Mouse (Mus musculus): ENCODE results near the gene Ramp3.

Ramp3 gene

GRCm38 (mm10) chr11:6670826-6671225 is 12.5 kb downstream of the Ramp3 start:
- DNase-seq (ENCODE audit: low spot score in 2 of 2) = no peak

GRCm38 (mm10) chr11:6674701-6675100 is 16.4 kb downstream of the Ramp3 start:
- DNase-seq (ENCODE audit: low spot score in 2 of 2) = no peak

- DNase-seq (ENCODE audit: low spot score in 2 of 2) = no peak
These were observed 17.1 kb downstream of the Ramp3 start for GRCm38 (mm10) chr11:6675402-6675801.

- no peak for DNase-seq (ENCODE audit: low spot score in 2 of 2)
These were observed 18.3 kb downstream of the Ramp3 start for GRCm38 (mm10) chr11:6676641-6677040.

- DNase-seq (ENCODE audit: low spot score in 2 of 2) = no peak
These were observed 19.2 kb downstream of the Ramp3 start for GRCm38 (mm10) chr11:6677530-6677929.

- peak in 1 of 2 experiments; percentile 29 for DNase-seq (ENCODE audit: low spot score in 2 of 2)
These were observed 21.5 kb downstream of the Ramp3 start for GRCm38 (mm10) chr11:6679694-6680396.

- peak in 1 of 2 experiments; percentile 30 for DNase-seq (ENCODE audit: low spot score in 2 of 2)
These were observed 22.1 kb downstream of the Ramp3 start for GRCm38 (mm10) chr11:6680397-6680818.

GRCm38 (mm10) chr11:6684741-6685140 is 26.4 kb downstream of the Ramp3 start:
- DNase-seq (ENCODE audit: low spot score in 2 of 2) = no peak

GRCm38 (mm10) chr11:6688888-6689287 is 30.6 kb downstream of the Ramp3 start:
- no peak for DNase-seq (ENCODE audit: low spot score in 2 of 2)

- no peak for DNase-seq (ENCODE audit: low spot score in 2 of 2)
These were observed 34.0 kb downstream of the Ramp3 start for GRCm38 (mm10) chr11:6692341-6692740.

GRCm38 (mm10) chr11:6694114-6694513 is 35.8 kb downstream of the Ramp3 start:
- DNase-seq (ENCODE audit: low spot score in 2 of 2) = no peak

- no peak for DNase-seq (ENCODE audit: low spot score in 2 of 2)
These were observed 36.9 kb downstream of the Ramp3 start for GRCm38 (mm10) chr11:6695176-6695575.

GRCm38 (mm10) chr11:6696551-6696950 is 38.2 kb downstream of the Ramp3 start:
- no peak for DNase-seq (ENCODE audit: low spot score in 2 of 2)

GRCm38 (mm10) chr11:6697751-6698150 is 39.4 kb downstream of the Ramp3 start:
- no peak for DNase-seq (ENCODE audit: low spot score in 2 of 2)

- DNase-seq (ENCODE audit: low spot score in 2 of 2) = no peak
These were observed 40.0 kb downstream of the Ramp3 start for GRCm38 (mm10) chr11:6698281-6698680.

GRCm38 (mm10) chr11:6702258-6702657 is 43.9 kb downstream of the Ramp3 start:
- no peak for DNase-seq (ENCODE audit: low spot score in 2 of 2)

- DNase-seq (ENCODE audit: low spot score in 2 of 2) = no peak
These were observed 46.5 kb downstream of the Ramp3 start for GRCm38 (mm10) chr11:6704851-6705250.

GRCm38 (mm10) chr11:6705516-6705915 is 47.2 kb downstream of the Ramp3 start:
- no peak for DNase-seq (ENCODE audit: low spot score in 2 of 2)

- no peak for DNase-seq (ENCODE audit: low spot score in 2 of 2)
These were observed 48.5 kb downstream of the Ramp3 start for GRCm38 (mm10) chr11:6706796-6707195.

- DNase-seq (ENCODE audit: low spot score in 2 of 2) = no peak
These were observed 50.1 kb downstream of the Ramp3 start for GRCm38 (mm10) chr11:6708437-6708836.

GRCm38 (mm10) chr11:6710409-6710808 is 52.1 kb downstream of the Ramp3 start:
- DNase-seq (ENCODE audit: low spot score in 2 of 2) = no peak

- DNase-seq (ENCODE audit: low spot score in 2 of 2) = no peak
These were observed 62.4 kb downstream of the Ramp3 start for GRCm38 (mm10) chr11:6720746-6721145.

GRCm38 (mm10) chr11:6726921-6727320 is 68.6 kb downstream of the Ramp3 start:
- DNase-seq (ENCODE audit: low spot score in 2 of 2) = no peak

Data from right cerebral cortex, postnatal 10 days (tissue).